Mouse (Mus musculus) left cerebral cortex, postnatal 25 days (tissue): ENCODE measurements at regions not wholly inside any gene's neighbourhood (a gene's known extent, or its start where the extent isn't known, plus 50 kb on each side); places are given as distances from the start of the nearest gene placed in this dataset.
A peak's percentile ranks its signal among the peaks of the same experiment; 100 is the strongest.

ENCODE experiments used
- DNase-seq, 2 experiments: peaks; one replicate each; pipeline ENCODE4 v3.0.0; 2022; ENCODE audit warnings: low spot score in 2 of 2, mixed read lengths in 1 of 2
- intact Hi-C: fragments of 180-260 bp; cut with DNase I; formaldehyde crosslinking; loops from one replicate; pipeline ENCODE4 v1.15.1; 2025

GRCm38 (mm10) chr10:114083441-114083840 lies 718.7 kb downstream of the Trhde start:
- intact Hi-C loops, result no loop called here
- DNase-seq, result no peak

- peak in 1 of 2 experiments; percentile 5 for DNase-seq
- intact Hi-C loops, result no loop called here
Observed at GRCm38 (mm10) chr10:114041991-114042390, 760.1 kb downstream of the Trhde start.

GRCm38 (mm10) chr10:114013427-114013826 lies 788.7 kb downstream of the Trhde start:
- DNase-seq, result no peak
- intact Hi-C loops, result no loop called here

- peak in 1 of 2 experiments; percentile 63 for DNase-seq
- intact Hi-C loops, result no loop called here
Observed at GRCm38 (mm10) chr10:113985376-113985775, 816.7 kb downstream of the Trhde start.

GRCm38 (mm10) chr10:113972826-113973225 lies 829.3 kb downstream of the Trhde start:
- DNase-seq, result no peak
- intact Hi-C loops, result no loop called here

GRCm38 (mm10) chr10:113946801-113947200 lies 855.3 kb downstream of the Trhde start:
- intact Hi-C loops, result no loop called here
- DNase-seq, result peak; percentile 18 to 71

- intact Hi-C loops, result no loop called here
- no peak for DNase-seq
Observed at GRCm38 (mm10) chr10:113939524-113939923, 862.6 kb downstream of the Trhde start.

GRCm38 (mm10) chr10:113930201-113930790 lies 871.8 kb downstream of the Trhde start:
- intact Hi-C loops, result no loop called here
- peak; percentile 10 to 80 for DNase-seq

GRCm38 (mm10) chr10:113916705-113917104 lies 885.4 kb downstream of the Trhde start:
- no peak for DNase-seq
- intact Hi-C loops, result no loop called here

GRCm38 (mm10) chr10:113902744-113903143 lies 899.4 kb downstream of the Trhde start:
- intact Hi-C loops, result no loop called here
- no peak for DNase-seq

- DNase-seq, result no peak
- intact Hi-C loops, result no loop called here
Observed at GRCm38 (mm10) chr10:113874419-113875161, 927.5 kb downstream of the Trhde start.

- intact Hi-C loops, result no loop called here
- no peak for DNase-seq
Observed at GRCm38 (mm10) chr10:113824596-113824995, 895.8 kb upstream of the Atxn7l3b start.
